Mouse (Mus musculus) myocyte (in vitro differentiated cells): Measurements from ENCODE around the gene Hip1.

Experiments
- CEBPB ChIP-seq: IDR thresholded peaks from 2 replicates; pipeline ENCODE4 v1.6.1; 2011; ENCODE audit warnings: mild to moderate bottlenecking, moderate library complexity; ENCODE audit not compliant: poor library complexity, insufficient read depth, severe bottlenecking
- E2F4 ChIP-seq: IDR thresholded peaks from one replicate; pipeline ENCODE4 v1.6.1; 2011; ENCODE audit warnings: mild to moderate bottlenecking, control low read depth, moderate library complexity; ENCODE audit not compliant: insufficient read depth
- MAX ChIP-seq: IDR thresholded peaks from one replicate; pipeline ENCODE4 v1.6.1; 2011; ENCODE audit warnings: low read depth, mild to moderate bottlenecking, control low read depth
- MYOD1 ChIP-seq, 3 experiments: IDR thresholded peaks; one replicate each; pipeline ENCODE4 v1.6.1; 2011; ENCODE audit warnings: control low read depth in 2 of 3, low read depth in 2 of 3, mild to moderate bottlenecking in 2 of 3, moderate library complexity in 1 of 3; ENCODE audit not compliant: insufficient read length in 2 of 3, control insufficient read depth in 1 of 3
- POLR2A ChIP-seq: IDR thresholded peaks from one replicate; pipeline ENCODE4 v1.6.1; 2011; ENCODE audit warnings: low read depth, mild to moderate bottlenecking, control low read depth, moderate library complexity; ENCODE audit not compliant: insufficient read length
- POLR2AphosphoS2 ChIP-seq: IDR thresholded peaks from one replicate; pipeline ENCODE4 v1.6.1; 2011; ENCODE audit warnings: low read depth, control low read depth; ENCODE audit not compliant: insufficient read length
- REST ChIP-seq: IDR thresholded peaks from one replicate; pipeline ENCODE4 v1.6.1; 2011; ENCODE audit warnings: mild to moderate bottlenecking, control low read depth, moderate library complexity; ENCODE audit not compliant: insufficient read depth, insufficient read length
- SRF ChIP-seq: IDR thresholded peaks from one replicate; pipeline ENCODE4 v1.6.1; 2011; ENCODE audit warnings: low read depth; ENCODE audit not compliant: control insufficient read depth, insufficient read length
- TCF12 ChIP-seq: IDR thresholded peaks from one replicate; pipeline ENCODE4 v1.6.1; 2011; ENCODE audit warnings: mild to moderate bottlenecking, control low read depth; ENCODE audit not compliant: poor library complexity, insufficient read depth, severe bottlenecking
- USF1 ChIP-seq: IDR thresholded peaks from one replicate; pipeline ENCODE4 v1.6.1; 2011; ENCODE audit warnings: low read depth, mild to moderate bottlenecking, control low read depth, moderate library complexity

DNA sequence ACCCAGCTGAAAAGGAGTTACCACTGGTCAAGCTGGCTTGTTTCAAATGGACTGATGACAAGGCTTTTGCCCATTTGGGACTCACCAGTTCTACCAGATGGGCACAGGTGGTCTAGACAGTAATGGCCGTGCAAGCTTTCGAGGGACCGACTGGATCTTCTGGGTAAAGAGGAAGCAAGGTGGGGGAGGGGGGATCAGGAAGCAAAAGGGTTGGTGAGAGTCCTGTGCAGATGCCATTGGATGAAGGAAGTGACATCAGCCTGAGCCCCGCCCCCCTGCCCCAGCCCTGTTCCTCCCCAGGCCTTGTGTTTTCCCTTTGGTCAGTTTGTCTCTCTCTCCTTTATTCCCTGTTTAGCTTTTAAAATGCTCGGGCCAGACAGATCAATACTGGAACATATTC is 68.7 kb downstream of the Hip1 start:
- TF ChIP-seq SRF (no peak), CEBPB (no peak), POLR2AphosphoS2 (no peak), POLR2A (no peak), REST (no peak), MAX (no peak), USF1 (no peak), E2F4 (no peak), MYOD1 (IDR thresholded peaks at IDR 0.05; ENCODE audit: control insufficient read depth in 1 of 3, insufficient read length in 2 of 3, low read depth in 2 of 3) (no peak), TCF12 (no peak)
